Mouse (Mus musculus): ENCODE results near the gene Exog.

Gene Exog

DNA sequence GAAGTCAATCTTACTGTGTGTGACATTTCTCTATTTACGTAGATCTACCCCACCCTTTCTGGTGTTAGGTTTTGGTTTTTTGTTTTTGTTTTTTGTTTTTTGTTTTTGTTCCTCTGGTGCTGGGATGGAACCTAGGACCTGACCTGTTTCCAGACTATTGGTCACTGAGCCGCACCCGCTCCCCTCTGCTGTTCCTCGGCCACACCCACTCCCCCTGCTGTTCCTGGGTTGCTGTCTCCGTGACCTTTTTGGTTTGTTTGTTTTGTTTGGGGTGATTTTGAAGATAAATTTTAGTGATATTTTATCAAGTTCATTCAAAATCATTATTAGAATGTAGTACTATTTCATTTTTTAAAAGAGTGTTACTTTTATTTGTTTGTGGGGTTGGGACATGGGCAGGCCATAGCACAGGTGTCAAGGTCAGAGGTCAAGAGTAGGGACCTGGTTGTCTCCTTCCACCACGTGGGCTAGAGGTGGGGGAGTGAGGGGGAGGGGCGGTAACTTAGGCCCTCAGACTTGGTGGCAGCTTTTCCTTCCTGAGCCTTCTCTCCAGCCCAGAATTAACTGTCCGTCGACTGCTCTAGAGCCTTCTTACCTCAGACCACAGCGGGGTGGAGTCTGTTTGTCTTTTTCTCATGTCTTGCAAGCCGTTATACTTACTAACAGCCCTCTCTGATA, 60.4 kb downstream of the Exog start:
- in situ Hi-C loops (cut with MboI) = no loop called here

DNA sequence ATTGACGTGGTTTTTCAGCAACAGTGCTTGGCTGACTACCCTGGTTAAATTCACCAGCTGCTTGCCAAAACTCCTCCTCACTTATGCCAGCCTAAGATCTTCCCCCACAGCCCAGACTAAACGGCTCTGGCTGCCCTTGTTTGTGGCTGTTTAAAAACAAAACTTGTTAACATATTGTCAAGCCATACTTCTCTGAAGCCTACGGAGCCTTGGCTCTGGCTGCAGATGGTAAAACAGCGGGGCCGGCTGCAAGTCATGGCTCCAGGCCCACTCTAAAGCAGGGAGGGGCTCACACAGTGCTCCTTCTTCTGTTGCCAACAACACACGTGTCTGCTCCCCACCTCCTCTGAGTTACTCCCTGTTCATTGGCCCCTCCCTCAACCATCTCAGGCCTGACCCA, 66.2 kb downstream of the Exog start:
- in situ Hi-C loops (cut with MboI) = no loop called here

DNA sequence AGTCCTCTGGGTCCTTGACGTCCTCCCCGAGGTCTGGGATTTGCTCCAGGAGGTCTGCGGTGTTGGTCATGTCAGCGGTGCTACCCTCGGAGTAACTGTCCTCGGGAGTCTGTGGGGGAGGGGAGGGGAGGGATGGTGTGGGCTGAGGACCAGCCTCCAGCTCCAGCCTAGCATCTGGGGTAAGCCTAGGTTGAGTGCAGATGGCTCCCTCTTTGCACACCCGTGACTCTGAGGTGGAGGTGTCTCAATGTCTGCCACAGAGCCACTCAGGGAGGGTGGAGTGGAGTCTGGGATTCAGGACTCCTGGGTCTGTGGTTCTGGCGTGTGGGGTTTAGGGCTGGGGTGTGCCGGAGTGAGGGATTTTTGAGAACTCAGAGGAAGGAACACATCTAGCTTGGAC, 68.2 kb downstream of the Exog start:
- in situ Hi-C loops (cut with MboI) = no loop called here

DNA sequence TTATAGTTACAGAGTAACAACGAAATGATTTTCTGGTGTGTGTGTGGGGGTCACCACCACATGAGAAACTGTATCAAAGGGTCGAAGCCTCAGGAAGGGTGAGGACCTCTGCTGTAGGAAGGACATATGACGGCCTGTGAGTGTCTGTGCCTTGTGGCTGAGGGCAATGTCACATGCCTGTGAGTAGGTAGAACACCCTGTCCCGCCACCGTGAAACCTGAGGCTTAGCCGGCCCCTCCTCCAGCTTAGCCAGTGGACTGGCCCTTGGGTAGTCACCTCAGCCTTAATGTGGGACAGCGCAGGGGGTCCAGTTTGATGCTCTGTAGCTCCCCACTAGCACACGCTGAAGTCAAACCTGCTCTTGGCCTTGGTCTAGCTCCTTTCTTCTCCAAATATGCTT, 69.1 kb downstream of the Exog start:
- in situ Hi-C loops (cut with MboI) = no loop called here

DNA sequence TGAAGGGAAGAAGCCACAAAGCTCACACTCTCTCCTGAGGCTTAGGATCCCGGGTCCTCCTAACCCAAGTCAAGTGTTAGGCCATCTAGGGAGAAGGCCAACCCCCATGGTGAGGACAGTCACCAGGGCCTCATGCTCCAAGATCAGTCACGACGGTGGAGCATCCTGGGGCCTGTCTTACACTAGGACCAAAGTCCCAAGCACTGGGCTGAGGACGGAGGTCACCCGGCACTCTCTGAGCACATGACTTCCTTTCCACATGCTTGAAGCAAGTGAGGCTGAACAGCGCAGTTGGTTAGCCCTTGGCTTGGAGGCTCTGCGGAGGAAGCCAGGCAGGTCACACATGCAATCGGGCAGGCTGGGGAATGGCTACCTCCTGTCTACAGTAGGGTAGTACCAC, 70.2 kb downstream of the Exog start:
- in situ Hi-C loops (cut with MboI) = no loop called here

Measured in mature B cell (primary cell).